Mouse (Mus musculus): ENCODE measurements at regions not wholly inside any gene's neighbourhood (a gene's known extent, or its start where the extent isn't known, plus 50 kb on each side); places are given as distances from the start of the nearest gene placed in this dataset.

DNA sequence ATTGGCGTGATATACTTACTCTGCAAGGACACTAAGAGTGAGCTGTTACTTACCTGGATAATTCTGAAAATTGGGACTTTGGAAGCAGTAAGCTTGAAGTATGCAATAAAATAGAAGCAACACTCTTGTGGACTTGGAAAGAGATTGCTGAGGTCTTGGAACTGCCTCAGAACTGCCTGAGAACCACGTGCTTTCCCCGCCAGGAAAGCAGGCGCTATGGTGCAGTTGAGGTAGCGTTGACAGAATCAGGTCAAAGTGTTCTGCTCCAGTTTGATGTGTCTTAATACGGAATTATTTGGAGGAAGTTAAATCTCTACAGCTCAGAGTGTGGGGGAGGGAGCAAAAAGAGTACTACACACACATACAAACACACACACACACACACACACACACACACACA is 102.8 kb upstream of the Gm11146 start:
- TF ChIP-seq CTCF (IDR thresholded peaks at IDR 0.05; ENCODE audit: low read depth) (no peak), EP300 (IDR thresholded peaks at IDR 0.05; ENCODE audit: low read depth) (no peak)

Data from liver, embryonic 14.5 days (tissue).